Mouse (Mus musculus): ENCODE data around the gene Atg3. TPM values are rescaled to one million over a fixed set of nuclear protein-coding genes. Genes with fewer than 3 reads are reported as not detected.

The Atg3 gene
- total and polyA plus RNA-seq, 3 experiments, result 12.6 to 55.5 (median 49.7) TPM

GRCm38 (mm10) chr16:45124230-45125203, 34.1 kb upstream of the Atg3 start:
- H3K27me3 ChIP-seq (ENCODE audit: insufficient read depth, low read length), result peaks cover 19% of the 10 kb centered on the region
- ATAC-seq (ENCODE audit: extremely low read depth, insufficient number of reproducible peaks, low FRiP score, poor library complexity, severe bottlenecking), result no peak
- TF ChIP-seq CTCF (IDR thresholded peaks at IDR 0.05; ENCODE audit: low read depth, low read length) (no peak), GATA2 (IDR thresholded peaks at IDR 0.05; ENCODE audit: borderline replicate concordance, low read depth, low read length) (no peak), GATA1 (IDR thresholded peaks at IDR 0.05; ENCODE audit: borderline replicate concordance, low read length) (no peak), POLR2AphosphoS5 (IDR thresholded peaks at IDR 0.05; ENCODE audit: insufficient replicate concordance, low read depth, low read length) (no peak), TAL1 (conservative IDR thresholded peaks at IDR 0.05; ENCODE audit: low read depth, low read length) (no peak)
- DNase-seq (ENCODE audit: low spot score), result no peak
- no peaks in the 10 kb centered on the region for H3K9me3 ChIP-seq (replicated peaks)
- H3K4me3 ChIP-seq (ENCODE audit: low read depth, low read length), result no peak overlapping the region
- no peaks in the 10 kb centered on the region for H3K4me1 ChIP-seq (ENCODE audit: insufficient read depth, low read depth, low read length)
- no peaks in the 10 kb centered on the region for H3K36me3 ChIP-seq (replicated peaks)

DNA sequence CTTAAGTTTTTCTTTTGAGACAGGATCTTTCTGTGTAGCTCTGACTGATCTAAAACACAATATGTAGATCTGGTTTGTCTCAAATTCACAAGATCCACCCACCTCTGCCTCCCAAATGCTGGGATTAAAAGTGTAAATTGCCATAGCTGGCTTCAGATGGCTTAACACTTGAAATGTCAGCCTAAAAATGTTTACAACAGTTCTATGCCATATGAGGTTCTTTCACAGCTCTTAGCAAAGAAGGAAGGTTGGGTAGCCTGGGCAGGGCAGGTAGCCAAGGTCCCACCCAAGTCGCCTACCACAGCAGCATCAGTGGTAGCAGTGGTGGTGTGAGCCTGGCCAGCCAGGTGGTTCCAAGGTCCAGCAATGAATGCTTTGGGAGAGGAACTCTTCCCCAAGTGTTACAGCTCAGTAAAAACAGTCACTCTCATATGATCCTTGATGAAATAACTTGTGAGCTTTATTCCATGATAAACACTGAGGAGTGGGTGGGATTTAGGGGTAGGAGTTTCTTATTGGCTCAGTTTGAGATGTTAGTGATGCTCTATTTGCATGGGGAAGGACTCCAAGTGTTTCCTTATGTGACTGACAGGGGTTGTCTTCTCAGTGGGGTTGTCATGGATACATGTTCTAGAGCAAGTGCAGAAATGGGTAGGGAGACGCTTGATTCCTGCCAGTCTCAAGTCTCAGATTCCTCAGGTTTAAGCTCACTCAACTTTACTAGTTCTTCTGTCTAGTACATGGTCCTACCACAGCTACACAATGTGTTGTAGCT, 30.5 kb upstream of the Atg3 start:
- ATAC-seq (ENCODE audit: extremely low read depth, insufficient number of reproducible peaks, low FRiP score, poor library complexity, severe bottlenecking) (no peak), DNase-seq (ENCODE audit: low spot score) (no peak)
- Histone ChIP-seq H3K4me3 (ENCODE audit: low read depth, low read length) (no peak overlapping the region), H3K36me3 (replicated peaks) (no peaks in the 10 kb centered on the region), H3K9me3 (replicated peaks) (no peaks in the 10 kb centered on the region), H3K4me1 (ENCODE audit: insufficient read depth, low read depth, low read length) (no peaks in the 10 kb centered on the region), H3K27me3 (ENCODE audit: insufficient read depth, low read length) (peaks cover 12% of the 10 kb centered on the region; the same call in 1 of the 2 replicates)
- TF ChIP-seq POLR2AphosphoS5 (IDR thresholded peaks at IDR 0.05; ENCODE audit: insufficient replicate concordance, low read depth, low read length) (no peak), TAL1 (conservative IDR thresholded peaks at IDR 0.05; ENCODE audit: low read depth, low read length) (no peak), GATA1 (IDR thresholded peaks at IDR 0.05; ENCODE audit: borderline replicate concordance, low read length) (no peak), GATA2 (IDR thresholded peaks at IDR 0.05; ENCODE audit: borderline replicate concordance, low read depth, low read length) (no peak), CTCF (IDR thresholded peaks at IDR 0.05; ENCODE audit: low read depth, low read length) (no peak)

DNA sequence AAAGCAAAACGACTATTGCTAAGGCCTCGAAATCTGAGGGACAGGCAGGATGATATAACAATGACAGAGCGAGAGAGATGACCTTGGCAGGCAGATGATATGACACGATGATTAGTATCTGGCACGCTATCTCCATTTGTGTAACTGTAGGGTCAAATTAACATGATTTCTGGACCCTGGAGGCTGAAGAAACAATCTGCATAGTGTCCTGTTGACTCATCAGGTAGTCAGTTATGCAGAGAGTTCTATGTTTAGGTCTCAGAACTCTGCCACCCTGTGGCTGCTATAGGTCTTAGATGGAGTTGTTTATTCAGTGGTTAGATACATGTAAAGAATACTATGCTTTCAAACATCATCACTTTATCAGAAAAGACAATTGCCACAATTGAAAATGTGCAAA, 16.9 kb upstream of the Atg3 start:
- Histone ChIP-seq H3K4me3 (ENCODE audit: low read depth, low read length) (no peak overlapping the region), H3K4me1 (ENCODE audit: insufficient read depth, low read depth, low read length) (no peaks in the 10 kb centered on the region; the same call in 1 of the 2 replicates), H3K36me3 (replicated peaks) (peaks cover 44% of the 10 kb centered on the region), H3K9me3 (replicated peaks) (no peaks in the 10 kb centered on the region), H3K27me3 (ENCODE audit: insufficient read depth, low read length) (no peaks in the 10 kb centered on the region)
- DNase-seq (ENCODE audit: low spot score) (no peak), ATAC-seq (ENCODE audit: extremely low read depth, insufficient number of reproducible peaks, low FRiP score, poor library complexity, severe bottlenecking) (no peak)
- TF ChIP-seq TAL1 (conservative IDR thresholded peaks at IDR 0.05; ENCODE audit: low read depth, low read length) (no peak), GATA2 (IDR thresholded peaks at IDR 0.05; ENCODE audit: borderline replicate concordance, low read depth, low read length) (no peak), CTCF (IDR thresholded peaks at IDR 0.05; ENCODE audit: low read depth, low read length) (no peak), GATA1 (IDR thresholded peaks at IDR 0.05; ENCODE audit: borderline replicate concordance, low read length) (no peak), POLR2AphosphoS5 (IDR thresholded peaks at IDR 0.05; ENCODE audit: insufficient replicate concordance, low read depth, low read length) (no peak)

- no peak for DNase-seq (ENCODE audit: low spot score)
- Histone ChIP-seq H3K4me1 (ENCODE audit: insufficient read depth, low read depth, low read length) (no peaks in the 10 kb centered on the region; the same call in 1 of the 2 replicates), H3K4me3 (ENCODE audit: low read depth, low read length) (no peak overlapping the region), H3K27me3 (ENCODE audit: insufficient read depth, low read length) (no peaks in the 10 kb centered on the region), H3K36me3 (replicated peaks) (peaks cover 49% of the 10 kb centered on the region), H3K9me3 (replicated peaks) (no peaks in the 10 kb centered on the region)
- ATAC-seq (ENCODE audit: extremely low read depth, insufficient number of reproducible peaks, low FRiP score, poor library complexity, severe bottlenecking), result no peak
- no peak for TF ChIP-seq POLR2AphosphoS5 (IDR thresholded peaks at IDR 0.05; ENCODE audit: insufficient replicate concordance, low read depth, low read length)
- no peak for TF ChIP-seq TAL1 (conservative IDR thresholded peaks at IDR 0.05; ENCODE audit: low read depth, low read length)
- no peak for TF ChIP-seq GATA2 (IDR thresholded peaks at IDR 0.05; ENCODE audit: borderline replicate concordance, low read depth, low read length)
- TF ChIP-seq CTCF (IDR thresholded peaks at IDR 0.05; ENCODE audit: low read depth, low read length), result no peak
- TF ChIP-seq GATA1 (IDR thresholded peaks at IDR 0.05; ENCODE audit: borderline replicate concordance, low read length), result no peak
These were observed 16.0 kb upstream of the Atg3 start for GRCm38 (mm10) chr16:45142565-45142964.

GRCm38 (mm10) chr16:45145119-45145518, 13.5 kb upstream of the Atg3 start:
- no peak for DNase-seq (ENCODE audit: low spot score)
- Histone ChIP-seq H3K9me3 (replicated peaks) (no peaks in the 10 kb centered on the region), H3K36me3 (replicated peaks) (peaks cover 56% of the 10 kb centered on the region), H3K4me1 (ENCODE audit: insufficient read depth, low read depth, low read length) (no peaks in the 10 kb centered on the region; the same call in 1 of the 2 replicates), H3K4me3 (ENCODE audit: low read depth, low read length) (no peak overlapping the region), H3K27me3 (ENCODE audit: insufficient read depth, low read length) (no peaks in the 10 kb centered on the region)
- ATAC-seq (ENCODE audit: extremely low read depth, insufficient number of reproducible peaks, low FRiP score, poor library complexity, severe bottlenecking), result no peak
- no peak for TF ChIP-seq TAL1 (conservative IDR thresholded peaks at IDR 0.05; ENCODE audit: low read depth, low read length)

GRCm38 (mm10) chr16:45148488-45149082, 10.0 kb upstream of the Atg3 start:
- ATAC-seq (ENCODE audit: extremely low read depth, insufficient number of reproducible peaks, low FRiP score, poor library complexity, severe bottlenecking), result no peak
- TF ChIP-seq POLR2AphosphoS5 (IDR thresholded peaks at IDR 0.05; ENCODE audit: insufficient replicate concordance, low read depth, low read length), result no peak
- TF ChIP-seq TAL1 (conservative IDR thresholded peaks at IDR 0.05; ENCODE audit: low read depth, low read length), result no peak
- TF ChIP-seq CTCF (IDR thresholded peaks at IDR 0.05; ENCODE audit: low read depth, low read length), result no peak
- no peak for TF ChIP-seq GATA1 (IDR thresholded peaks at IDR 0.05; ENCODE audit: borderline replicate concordance, low read length)
- TF ChIP-seq GATA2 (IDR thresholded peaks at IDR 0.05; ENCODE audit: borderline replicate concordance, low read depth, low read length), result no peak
- no peak for DNase-seq (ENCODE audit: low spot score)
- Histone ChIP-seq H3K27me3 (ENCODE audit: insufficient read depth, low read length) (no peaks in the 10 kb centered on the region), H3K4me1 (ENCODE audit: insufficient read depth, low read depth, low read length) (no peaks in the 10 kb centered on the region; the same call in 1 of the 2 replicates), H3K9me3 (replicated peaks) (no peaks in the 10 kb centered on the region), H3K36me3 (replicated peaks) (peaks cover 52% of the 10 kb centered on the region), H3K4me3 (ENCODE audit: low read depth, low read length) (no peak overlapping the region)
